Mouse (Mus musculus): ENCODE results near the gene D6Wsu163e.

Gene D6Wsu163e

GRCm38 (mm10) chr6:126939487-126940171, at the start of gene D6Wsu163e, which contains the start of gene Rad51ap1:
Gene D6Wsu163e, plus strand, starts transcription at chr6:126939962.
Gene Rad51ap1, minus strand, starts transcription at chr6:126939587.
- peak; percentile 96 to 98 for DNase-seq

- DNase-seq = no peak
Observed at GRCm38 (mm10) chr6:126907378-126907777, 32.4 kb upstream of the D6Wsu163e start.

GRCm38 (mm10) chr6:126907876-126908275, 31.9 kb upstream of the D6Wsu163e start:
- DNase-seq = no peak

GRCm38 (mm10) chr6:126910727-126911126, 29.0 kb upstream of the D6Wsu163e start:
- DNase-seq = no peak

- no peak for DNase-seq
Observed at GRCm38 (mm10) chr6:126914928-126915327, 24.8 kb upstream of the D6Wsu163e start.

- no peak for DNase-seq
Observed at GRCm38 (mm10) chr6:126921111-126921881, 18.5 kb upstream of the D6Wsu163e start, which contains the start of gene Dyrk4. Gene Dyrk4, minus strand, starts transcription at chr6:126921839.

GRCm38 (mm10) chr6:126932896-126933295, 6.9 kb upstream of the D6Wsu163e start:
- no peak for DNase-seq

GRCm38 (mm10) chr6:126938047-126938446, 1.7 kb upstream of the D6Wsu163e start:
- no peak for DNase-seq

- no peak for DNase-seq
Observed at GRCm38 (mm10) chr6:126938853-126939486, 792 bp upstream of the D6Wsu163e start.

GRCm38 (mm10) chr6:126940451-126940850, 689 bp downstream of the D6Wsu163e start:
- DNase-seq = peak; percentile 11 to 14

- DNase-seq = no peak
Observed at GRCm38 (mm10) chr6:126948336-126948735, 8.6 kb downstream of the D6Wsu163e start.

- DNase-seq = peak; percentile 75 to 82
Observed at GRCm38 (mm10) chr6:126955734-126956133, 16.0 kb downstream of the D6Wsu163e start.

GRCm38 (mm10) chr6:126961371-126962018, 21.7 kb downstream of the D6Wsu163e start:
- no peak for DNase-seq

- DNase-seq = no peak
Observed at GRCm38 (mm10) chr6:126962709-126963108, 22.9 kb downstream of the D6Wsu163e start.

- DNase-seq = no peak
Observed at GRCm38 (mm10) chr6:126963426-126963825, 23.7 kb downstream of the D6Wsu163e start.

- DNase-seq = no peak
Observed at GRCm38 (mm10) chr6:126966241-126967026, 26.7 kb downstream of the D6Wsu163e start.

GRCm38 (mm10) chr6:126981539-126982234, 41.9 kb downstream of the D6Wsu163e start:
- DNase-seq = no peak

GRCm38 (mm10) chr6:126993676-126994075, 53.9 kb downstream of the D6Wsu163e start:
- DNase-seq = no peak

- no peak for DNase-seq
Observed at GRCm38 (mm10) chr6:126995494-126995893, 55.7 kb downstream of the D6Wsu163e start.

- no peak for DNase-seq
Observed at GRCm38 (mm10) chr6:126996399-126996798, 56.6 kb downstream of the D6Wsu163e start.

GRCm38 (mm10) chr6:127005646-127006045, 65.9 kb downstream of the D6Wsu163e start:
- DNase-seq = no peak
